Mouse (Mus musculus) embryonic facial prominence, embryonic 14.5 days (tissue): ENCODE measurements at regions not wholly inside any gene's neighbourhood (a gene's known extent, or its start where the extent isn't known, plus 50 kb on each side); places are given as distances from the start of the nearest gene placed in this dataset.
"Not testable (repeated sequence)": the region's sequence is repeated elsewhere in the genome, so short reads cannot be mapped to it uniquely, and the experiment has no call there.

Source experiments
- ATAC-seq: fragments of 200-750 bp; cut with Nextera tagmentation; 2 replicates; pipeline ENCODE4 v1.8.0; 2017; ENCODE audit warnings: low read depth, moderate number of reproducible peaks, moderate TSS enrichment
- DNase-seq: peaks from one replicate; pipeline ENCODE4 v3.0.0-alpha.2; 2015; ENCODE audit warnings: low spot score
- H3K27ac ChIP-seq: fragments of 300-500 bp; sonication (generic); replicated peaks from 2 replicates; pipeline ENCODE4 v1.5.1; 2014; ENCODE audit warnings: low read depth, mild to moderate bottlenecking, low read length, moderate library complexity
- H3K27me3 ChIP-seq: fragments of 300-500 bp; sonication (generic); replicated peaks from 2 replicates; pipeline ENCODE4 v1.6.1; 2014; ENCODE audit warnings: low read length; ENCODE audit not compliant: control insufficient read depth, insufficient read depth
- H3K36me3 ChIP-seq: fragments of 300-500 bp; sonication (generic); 2 replicates; pipeline ENCODE4 v1.6.1; 2014; ENCODE audit warnings: low read length, mixed read lengths; ENCODE audit not compliant: control insufficient read depth, insufficient read depth
- H3K4me1 ChIP-seq: fragments of 300-500 bp; sonication (generic); 2 replicates; pipeline ENCODE4 v1.6.1; 2014; ENCODE audit warnings: antibody characterized with exemption, low read length; ENCODE audit not compliant: control insufficient read depth, insufficient read depth
- H3K4me2 ChIP-seq: fragments of 300-500 bp; sonication (generic); 2 replicates; pipeline ENCODE4 v1.6.1; 2014; ENCODE audit warnings: low read depth, mild to moderate bottlenecking, low read length, moderate library complexity, mixed read lengths
- H3K4me3 ChIP-seq: fragments of 300-500 bp; sonication (generic); 2 replicates; pipeline ENCODE4 v1.5.1; 2014; ENCODE audit warnings: low read depth, mild to moderate bottlenecking, low read length
- H3K9ac ChIP-seq: fragments of 300-500 bp; sonication (generic); 2 replicates; pipeline ENCODE4 v1.6.1; 2014; ENCODE audit warnings: low read depth, mild to moderate bottlenecking, low read length, moderate library complexity, mixed read lengths
- H3K9me3 ChIP-seq: fragments of 300-500 bp; sonication (generic); 2 replicates; pipeline ENCODE4 v1.6.1; 2016; ENCODE audit warnings: low read length; ENCODE audit not compliant: control insufficient read depth
- WGBS: fragments of 180-500 bp; shearing (Covaris S2); extraction: QIAGEN DNeasy Blood & Tissue Kit; methylation state at CpG from one replicate; pipeline ENCODE4 v1.1.7; 2014; 5-methylcytosine and 5-hydroxymethylcytosine counted together

GRCm38 (mm10) chr7:116754556-116754955 lies 250.4 kb downstream of the Nucb2 start:
- no peak for ATAC-seq
- no peak for DNase-seq
- no peaks in the 10 kb centered on the region for H3K4me1 ChIP-seq
- H3K27me3 ChIP-seq = no peaks in the 10 kb centered on the region
- H3K36me3 ChIP-seq = no peaks in the 10 kb centered on the region
- no peak overlapping the region for H3K27ac ChIP-seq
- H3K4me2 ChIP-seq = no peak overlapping the region
- no peak overlapping the region for H3K9ac ChIP-seq
- no peaks in the 10 kb centered on the region for H3K9me3 ChIP-seq
- H3K4me3 ChIP-seq = no peak overlapping the region

GRCm38 (mm10) chr7:116792181-116792580 lies 288.0 kb downstream of the Nucb2 start:
- H3K4me3 ChIP-seq, H3K27ac ChIP-seq, ATAC-seq, H3K27me3 ChIP-seq, H3K9me3 ChIP-seq, DNase-seq, H3K4me1 ChIP-seq, H3K36me3 ChIP-seq, H3K4me2 ChIP-seq, H3K9ac ChIP-seq: not testable (repeated sequence)
- WGBS = 94% methylated on average over 19 of the region's 19 CpGs

GRCm38 (mm10) chr7:116808475-116808874 lies 304.3 kb downstream of the Nucb2 start:
- 69% methylated on average over 3 of the region's 3 CpGs for WGBS
- Histone ChIP-seq H3K9ac (no peak overlapping the region), H3K36me3 (no peaks in the 10 kb centered on the region), H3K4me2 (no peak overlapping the region), H3K27me3 (no peaks in the 10 kb centered on the region), H3K27ac (no peak overlapping the region), H3K9me3 (no peaks in the 10 kb centered on the region), H3K4me1 (no peaks in the 10 kb centered on the region), H3K4me3 (no peak overlapping the region)
- DNase-seq (no peak), ATAC-seq (no peak)

DNA sequence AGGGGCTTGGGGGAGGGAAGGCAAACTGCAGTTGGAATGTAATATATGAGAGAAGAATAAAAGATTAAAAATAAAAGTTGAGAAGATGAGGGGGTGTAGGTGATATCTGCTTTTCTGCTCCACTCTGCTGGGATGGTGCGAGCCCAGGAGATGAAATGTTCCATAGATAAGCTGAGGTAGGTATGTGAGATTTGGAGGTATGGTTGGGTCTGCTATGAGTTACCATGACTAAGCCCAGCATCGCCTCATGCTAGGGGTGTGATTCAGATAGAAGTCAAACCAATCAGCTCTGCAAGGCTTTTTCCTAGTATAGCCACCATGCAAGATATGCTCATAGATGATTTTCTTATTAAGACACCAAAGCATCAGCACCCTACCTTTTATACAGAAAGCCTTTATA lies 312.3 kb downstream of the Nucb2 start:
- 84% methylated on average over 2 of the region's 2 CpGs for WGBS
- Histone ChIP-seq H3K4me2 (no peak overlapping the region), H3K9ac (no peak overlapping the region), H3K27me3 (no peaks in the 10 kb centered on the region), H3K36me3 (no peaks in the 10 kb centered on the region), H3K4me1 (no peaks in the 10 kb centered on the region), H3K9me3 (no peaks in the 10 kb centered on the region), H3K27ac (no peak overlapping the region), H3K4me3 (no peak overlapping the region)
- DNase-seq (no peak), ATAC-seq (no peak)

DNA sequence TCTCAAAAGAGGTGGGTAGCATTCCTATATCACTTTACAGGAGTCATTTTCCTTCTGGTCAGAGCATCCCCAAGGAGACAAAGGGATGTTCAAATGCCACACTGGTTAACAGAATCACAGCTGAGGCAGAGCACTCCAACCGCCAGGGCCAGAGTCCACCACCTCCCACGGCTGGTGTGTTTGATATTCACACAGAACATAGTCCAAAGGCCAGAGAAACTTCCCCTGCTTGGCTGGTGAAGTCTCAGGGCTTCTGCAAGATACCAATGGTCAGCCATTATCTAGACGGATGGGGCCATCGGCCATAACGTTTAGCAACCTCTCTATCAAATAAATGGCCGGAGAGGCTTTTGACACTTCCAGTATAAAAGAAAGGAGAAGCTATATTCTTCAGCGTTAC lies 313.8 kb downstream of the Nucb2 start:
- 79% methylated on average over 7 of the region's 7 CpGs for WGBS
- Histone ChIP-seq H3K4me1 (no peaks in the 10 kb centered on the region), H3K27me3 (no peaks in the 10 kb centered on the region), H3K27ac (no peak overlapping the region), H3K36me3 (no peaks in the 10 kb centered on the region), H3K9me3 (no peaks in the 10 kb centered on the region), H3K4me2 (no peak overlapping the region), H3K4me3 (no peak overlapping the region), H3K9ac (no peak overlapping the region)
- no peak for DNase-seq
- ATAC-seq = no peak

DNA sequence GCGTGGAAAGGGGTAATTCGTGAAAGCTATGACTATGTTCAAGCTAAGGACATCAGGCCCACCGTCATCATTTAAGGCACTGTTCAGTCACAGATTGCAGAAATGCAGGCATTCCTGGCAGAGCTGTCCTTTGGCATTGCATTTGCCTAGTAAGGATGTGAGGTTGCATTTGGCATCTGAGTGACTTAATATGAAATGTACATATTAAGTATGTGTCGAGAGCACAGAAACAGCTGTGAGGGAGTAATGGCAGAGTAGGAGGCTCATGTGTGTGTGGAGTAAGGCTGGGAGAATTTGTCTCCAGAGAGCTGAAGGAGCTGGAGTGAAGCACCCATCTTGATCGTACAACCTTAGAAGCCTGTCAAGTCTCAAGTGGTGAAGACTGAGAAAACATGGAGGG lies 316.4 kb downstream of the Nucb2 start:
- H3K4me1 ChIP-seq = no peaks in the 10 kb centered on the region
- WGBS = 81% methylated on average over 5 of the region's 5 CpGs
- H3K27me3 ChIP-seq = no peaks in the 10 kb centered on the region
- no peaks in the 10 kb centered on the region for H3K36me3 ChIP-seq
- ATAC-seq (no peak), DNase-seq (no peak)
- no peak overlapping the region for H3K27ac ChIP-seq
- H3K9ac ChIP-seq = no peak overlapping the region
- H3K4me2 ChIP-seq = no peak overlapping the region
- no peak overlapping the region for H3K4me3 ChIP-seq
- H3K9me3 ChIP-seq = no peaks in the 10 kb centered on the region

DNA sequence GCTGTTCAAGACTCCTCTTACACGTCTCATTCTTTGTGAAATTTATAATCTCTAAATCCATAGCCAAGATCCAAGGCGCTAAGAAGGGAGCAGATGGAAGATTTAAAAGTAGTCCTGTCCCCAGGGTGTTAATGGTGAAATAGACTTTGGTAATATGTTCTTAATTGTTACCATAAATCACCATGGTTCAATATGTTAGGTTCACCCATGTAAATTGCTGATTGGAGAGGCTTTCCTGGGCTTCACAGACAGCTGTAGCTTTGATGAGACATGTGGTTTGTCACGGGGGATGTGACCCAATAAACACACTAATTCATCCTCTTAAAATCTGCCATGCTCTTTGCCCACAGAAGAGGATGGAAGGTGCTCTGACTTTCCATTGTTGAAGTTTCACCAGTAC lies 338.7 kb downstream of the Nucb2 start:
- no peaks in the 10 kb centered on the region for H3K9me3 ChIP-seq
- no peak overlapping the region for H3K4me3 ChIP-seq
- H3K27ac ChIP-seq = no peak overlapping the region
- H3K9ac ChIP-seq = no peak overlapping the region
- H3K27me3 ChIP-seq = no peaks in the 10 kb centered on the region
- ATAC-seq (no peak), DNase-seq (no peak)
- WGBS = 51% methylated on average over 3 of the region's 3 CpGs
- no peaks in the 10 kb centered on the region for H3K4me1 ChIP-seq
- no peak overlapping the region for H3K4me2 ChIP-seq
- H3K36me3 ChIP-seq = no peaks in the 10 kb centered on the region

GRCm38 (mm10) chr7:116847846-116848730 lies 343.9 kb downstream of the Nucb2 start:
- Histone ChIP-seq H3K27me3 (no peaks in the 10 kb centered on the region), H3K36me3 (no peaks in the 10 kb centered on the region), H3K4me3 (no peak overlapping the region), H3K9me3 (no peaks in the 10 kb centered on the region), H3K9ac (no peak overlapping the region), H3K4me1 (no peaks in the 10 kb centered on the region), H3K27ac (no peak overlapping the region), H3K4me2 (no peak overlapping the region)
- 76% methylated on average over 17 of the region's 17 CpGs for WGBS
- ATAC-seq (no peak), DNase-seq (no peak)

DNA sequence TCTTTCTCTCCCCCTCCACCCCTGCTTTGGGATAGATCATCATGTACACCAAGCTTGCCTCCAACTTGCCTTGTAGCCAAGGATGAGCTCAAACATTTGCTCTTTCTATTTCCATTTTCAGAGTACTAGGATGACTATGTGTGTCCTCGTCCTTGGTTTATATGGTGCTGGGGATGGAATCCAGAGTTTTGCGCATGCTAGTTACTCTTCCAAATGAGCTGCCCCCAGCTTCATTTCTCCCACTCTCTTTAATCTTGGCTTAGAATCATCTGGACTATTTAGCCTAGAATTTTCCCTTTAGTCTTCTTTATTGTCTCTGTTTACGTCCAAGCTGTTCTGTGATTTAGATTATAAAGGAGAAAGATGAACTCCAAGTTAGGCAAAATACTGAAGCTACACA lies 349.2 kb downstream of the Nucb2 start:
- H3K9me3 ChIP-seq = no peaks in the 10 kb centered on the region
- no peak overlapping the region for H3K4me2 ChIP-seq
- H3K4me3 ChIP-seq = no peak overlapping the region
- H3K4me1 ChIP-seq = no peaks in the 10 kb centered on the region
- H3K27ac ChIP-seq = no peak overlapping the region
- no peak for ATAC-seq
- DNase-seq = no peak
- H3K9ac ChIP-seq = no peak overlapping the region
- H3K36me3 ChIP-seq = no peaks in the 10 kb centered on the region
- 94% methylated on average over 3 of the region's 3 CpGs for WGBS
- no peaks in the 10 kb centered on the region for H3K27me3 ChIP-seq
